Mouse (Mus musculus): Measurements from ENCODE around the gene Chn1.

The Chn1 gene

GRCm38 (mm10) chr2:73560899-73561664, 214.1 kb downstream of the Chn1 start:
- DNase-seq (ENCODE audit: low read depth, low spot score) = no peak

Data from retina, postnatal 7 days (tissue).